Mouse (Mus musculus) activated CD4-positive, CD25-positive, alpha-beta regulatory T cell, adult 4 months (primary cell): Measurements from ENCODE around the gene Nhlh1. TPM values are rescaled to one million over a fixed set of nuclear protein-coding genes. Genes with fewer than 3 reads are reported as not detected.

ENCODE experiments used
- ATAC-seq: one replicate; pipeline ENCODE4 v1.8.0; 2017
- polyA plus RNA-seq, 2 experiments: library from polyadenylated mRNA; unstranded; fragments of 100-300 nt; shearing (Covaris generic); gene quantifications; one replicate each; pipeline ENCODE4 v1.2.1; 2017

The Nhlh1 gene
- polyA plus RNA-seq, 2 experiments from 2014 or later = not detected

DNA sequence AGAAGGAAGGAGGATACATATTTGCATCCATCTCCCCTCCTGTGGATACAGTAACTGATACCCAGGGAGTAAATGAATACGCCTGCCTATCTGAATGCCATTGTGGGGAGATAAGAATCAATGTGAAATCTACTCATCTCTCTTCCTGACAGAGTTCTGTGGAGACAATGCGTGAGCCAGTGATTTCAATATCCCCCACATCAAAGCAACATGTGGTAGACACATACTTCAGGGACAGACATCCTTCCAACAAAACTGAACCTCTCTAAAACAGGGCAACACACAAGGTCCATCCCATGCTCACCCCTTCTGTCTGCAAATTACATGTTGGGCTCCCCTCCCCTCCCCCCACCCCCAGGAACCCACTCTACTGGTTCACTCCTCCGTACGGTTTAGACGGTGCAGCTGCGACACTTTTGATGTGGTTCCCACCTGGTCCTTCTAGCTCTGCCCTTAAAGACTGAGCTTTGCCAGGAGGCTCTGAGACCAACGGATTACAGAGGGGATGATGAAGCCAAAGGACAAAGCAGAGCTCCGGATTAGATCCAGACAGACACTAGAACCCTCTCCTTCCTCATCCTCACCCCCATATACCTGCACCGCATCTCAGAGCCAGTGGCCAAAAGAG, 41.9 kb downstream of the Nhlh1 start:
- peak; percentile 56 for ATAC-seq

DNA sequence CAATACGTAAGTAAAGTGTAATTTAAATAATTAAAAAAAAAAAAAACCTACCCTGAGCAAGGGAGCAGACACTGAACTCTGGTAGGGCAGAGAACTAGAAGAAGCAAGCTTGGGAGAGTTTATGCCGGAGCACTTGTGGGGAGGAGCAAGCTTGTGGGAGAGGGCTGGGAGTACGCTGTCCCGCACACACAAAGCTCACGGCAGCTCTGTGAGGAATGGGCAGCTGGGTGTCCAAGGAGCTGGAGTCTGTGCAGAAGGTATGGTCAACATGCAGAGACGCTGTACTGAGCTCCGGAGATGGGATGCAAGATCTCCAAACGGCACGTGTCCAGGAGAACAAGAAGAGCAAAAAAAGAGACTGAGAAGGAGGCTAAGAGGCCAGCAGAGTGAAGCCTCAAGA, 42.6 kb downstream of the Nhlh1 start:
- ATAC-seq = no peak

DNA sequence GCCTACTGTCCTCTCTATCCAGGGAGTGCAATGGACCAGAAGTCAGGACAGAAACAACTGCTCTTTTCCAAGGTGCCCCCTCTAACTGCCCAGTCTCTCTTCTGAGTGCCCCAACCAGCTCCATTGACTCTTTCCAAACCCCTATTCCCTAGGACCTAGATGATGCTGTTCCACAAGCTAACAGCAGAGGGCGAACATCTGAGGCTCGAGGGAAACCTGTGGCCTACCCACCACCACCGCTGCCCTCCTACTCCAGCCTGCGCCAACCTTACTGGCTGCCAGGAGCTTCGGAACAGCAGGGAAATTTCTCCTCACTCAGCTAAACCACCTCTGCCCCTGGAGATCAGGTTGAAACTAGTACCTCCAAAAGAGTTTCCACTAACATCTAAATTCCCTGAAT, 45.3 kb downstream of the Nhlh1 start:
- peak; percentile 53 for ATAC-seq

DNA sequence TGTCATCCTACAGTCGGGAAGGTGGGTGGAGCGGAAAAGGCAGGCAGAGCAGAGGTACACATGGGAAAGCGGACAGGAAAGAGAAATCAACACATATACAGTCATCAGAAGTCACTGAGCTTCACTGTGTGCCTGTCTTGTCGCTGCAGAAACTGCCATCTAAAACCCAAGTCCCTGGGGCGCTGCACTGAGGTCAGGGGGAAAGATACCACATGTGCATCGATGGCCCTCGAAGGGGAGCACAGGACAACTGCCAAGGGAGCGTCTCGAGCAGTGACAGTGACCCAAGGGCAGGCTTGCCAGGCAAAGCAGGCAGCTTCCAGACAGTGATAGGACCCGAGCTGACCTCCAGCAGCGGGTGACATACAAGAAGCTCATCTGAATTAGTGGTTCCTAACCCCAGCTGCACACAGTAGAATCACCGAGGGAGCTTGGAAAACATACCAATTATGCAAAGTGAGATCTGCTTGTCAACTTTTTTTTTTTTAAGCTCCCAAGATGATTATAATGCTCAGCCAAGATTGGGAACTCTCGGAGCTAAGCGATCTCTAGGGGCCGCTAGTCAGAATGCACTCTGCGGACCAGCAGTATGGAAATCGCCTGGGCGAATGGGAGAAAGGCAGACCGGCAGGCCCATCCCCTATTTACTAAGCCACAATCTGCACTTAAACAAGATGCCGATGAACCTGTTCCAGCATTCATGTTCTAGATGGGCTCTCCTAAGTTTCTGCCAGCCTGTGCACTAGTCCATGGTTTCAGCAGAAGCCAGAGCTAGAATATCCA, 47.1 kb downstream of the Nhlh1 start:
- ATAC-seq = no peak

DNA sequence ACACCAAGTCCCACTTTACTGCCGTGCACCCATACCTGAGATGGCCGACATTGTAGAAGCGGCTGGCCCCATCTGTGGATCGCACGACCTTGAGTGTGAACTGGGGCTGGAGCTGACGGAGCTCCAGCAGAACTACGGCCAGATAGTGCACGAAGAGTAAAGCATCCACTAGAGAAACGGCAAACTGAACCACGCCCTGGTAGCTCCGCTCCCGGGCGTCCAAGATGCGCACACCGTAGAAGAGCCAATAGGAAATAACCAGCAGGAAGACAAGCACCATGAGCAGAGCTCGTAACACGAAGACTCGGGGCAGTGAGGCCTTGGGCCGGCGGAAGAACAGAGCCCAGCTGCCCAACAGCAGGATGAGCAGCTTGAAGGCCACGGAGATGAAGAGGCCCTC, 48.0 kb downstream of the Nhlh1 start:
- ATAC-seq = no peak

DNA sequence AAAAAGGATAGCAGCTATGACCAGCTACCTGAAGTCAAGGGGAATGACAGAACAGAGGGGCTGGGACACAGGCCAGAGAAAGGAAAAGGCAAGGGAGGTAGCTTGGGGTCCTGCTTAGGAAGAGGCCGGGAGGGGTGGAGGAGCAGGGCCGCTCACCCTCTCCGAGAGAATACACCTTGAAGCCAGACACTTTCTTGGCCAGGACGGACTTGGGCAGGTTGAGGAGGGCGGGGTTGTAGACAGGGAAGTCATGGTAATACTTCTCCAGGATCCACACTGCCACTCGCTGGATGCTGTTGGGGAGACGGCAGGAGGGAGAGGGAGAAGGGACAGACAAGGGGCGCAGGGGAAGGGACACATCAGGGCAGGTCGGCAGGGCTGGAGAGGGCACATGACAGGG, 49.0 kb downstream of the Nhlh1 start:
- no peak for ATAC-seq

DNA sequence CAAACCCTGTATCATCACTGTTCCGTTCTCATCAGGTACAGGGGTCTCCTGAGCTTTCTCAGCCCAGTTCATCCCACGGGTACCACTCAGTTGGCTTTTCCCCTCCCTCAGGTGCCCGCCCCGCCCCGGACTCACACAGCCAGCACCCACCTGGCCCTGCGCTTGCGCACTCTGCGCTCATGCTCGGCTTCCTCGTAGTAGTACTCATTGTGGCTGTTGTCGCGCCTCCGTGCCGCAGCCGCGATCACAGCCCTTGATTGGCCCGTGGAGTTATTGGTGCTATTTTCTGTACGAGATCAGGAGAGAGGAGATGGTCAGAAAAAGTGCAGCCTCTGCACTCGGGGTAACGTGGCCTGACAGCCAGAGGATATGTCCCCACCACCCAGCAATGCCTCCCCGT, 49.6 kb downstream of the Nhlh1 start:
- no peak for ATAC-seq

Other genes with a start within 250 kb of the Nhlh1 start
- 100 to 1,000 TPM; 173 to 208 TPM for gene Cd84, start 217.9 kb downstream of the Nhlh1 start, polyA plus RNA-seq
- gene Gm10521, start 161.9 kb downstream of the Nhlh1 start, polyA plus RNA-seq = 1 to 10 TPM; 1.1 to 2.3 TPM
- gene Slamf6, start 140.1 kb downstream of the Nhlh1 start, polyA plus RNA-seq = 100 to 1,000 TPM; 377 to 508 TPM
- 1 to 10 TPM in 1 of 2 experiments, under 1 TPM in 1; 0.62 to 1.0 TPM for gene Vangl2, start 29.1 kb downstream of the Nhlh1 start, polyA plus RNA-seq
- gene Copa, start 25.0 kb upstream of the Nhlh1 start, polyA plus RNA-seq = 100 to 1,000 TPM in 1 of 2 experiments, 10 to 100 TPM in 1; 84.6 to 111 TPM
- 100 to 1,000 TPM in 1 of 2 experiments, 10 to 100 TPM in 1; 97.2 to 108 TPM for gene Ncstn, start 25.2 kb upstream of the Nhlh1 start, polyA plus RNA-seq
- gene Pex19, start 69.2 kb upstream of the Nhlh1 start, polyA plus RNA-seq = 10 to 100 TPM; 68.1 to 70.7 TPM
- 10 to 100 TPM; 51.0 to 78.8 TPM for gene Dcaf8, start 90.5 kb upstream of the Nhlh1 start, polyA plus RNA-seq
- gene Pea15a, start 149.2 kb upstream of the Nhlh1 start, polyA plus RNA-seq = 10 to 100 TPM; 42.0 to 43.1 TPM
- gene Casq1, start 162.3 kb upstream of the Nhlh1 start, polyA plus RNA-seq = not detected
- gene Atp1a4, start 200.8 kb upstream of the Nhlh1 start, polyA plus RNA-seq = not detected
- 1 to 10 TPM; 3.4 to 3.8 TPM for gene Igsf8, start 204.1 kb upstream of the Nhlh1 start, polyA plus RNA-seq
- under 1 TPM; 0.08 to 0.12 TPM for gene Atp1a2, start 240.5 kb upstream of the Nhlh1 start, polyA plus RNA-seq